Mouse (Mus musculus) adrenal gland, postnatal 36 days (tissue): ENCODE data around the gene Odr4. TPM values are rescaled to one million over a fixed set of nuclear protein-coding genes. Genes with fewer than 3 reads are reported as not detected.

Experiments
- DNase-seq, 2 experiments: peaks; one replicate each; pipeline ENCODE4 v3.0.0; 2021; ENCODE audit warnings: mixed read lengths in 1 of 2
- long read RNA-seq, 2 experiments: library from polyadenylated mRNA; stranded (forward); transcript quantifications; one replicate each; pipeline ENCODE4 v2.0.0; 2021; ENCODE audit warnings: borderline sequencing depth in 2 of 2
- total RNA-seq, 2 experiments: library from RNA; stranded (reverse); gene quantifications; 2 replicates each; pipeline ENCODE4 v1.2.3; 2021

Odr4 gene
- total RNA-seq, result 10 to 100 TPM; 45.2 to 48.1 TPM
- long read RNA-seq, experiment 1, transcript Odr4-205 (14 exons, 3,273 nt), result major isoform, 41 of 65 reads
- long read RNA-seq, experiment 1, partial matches to known transcripts, result 10 of 65 reads
- long read RNA-seq, experiment 1, other reads (novel, unspliced or antisense), result 13 of 65 reads
- long read RNA-seq, experiment 2, transcript Odr4-205 (14 exons, 3,273 nt), result major isoform, 7 of 14 reads
- long read RNA-seq, experiment 2, partial matches to known transcripts, result 0 of 14 reads
- long read RNA-seq, experiment 2, other reads (novel, unspliced or antisense), result 7 of 14 reads

DNA sequence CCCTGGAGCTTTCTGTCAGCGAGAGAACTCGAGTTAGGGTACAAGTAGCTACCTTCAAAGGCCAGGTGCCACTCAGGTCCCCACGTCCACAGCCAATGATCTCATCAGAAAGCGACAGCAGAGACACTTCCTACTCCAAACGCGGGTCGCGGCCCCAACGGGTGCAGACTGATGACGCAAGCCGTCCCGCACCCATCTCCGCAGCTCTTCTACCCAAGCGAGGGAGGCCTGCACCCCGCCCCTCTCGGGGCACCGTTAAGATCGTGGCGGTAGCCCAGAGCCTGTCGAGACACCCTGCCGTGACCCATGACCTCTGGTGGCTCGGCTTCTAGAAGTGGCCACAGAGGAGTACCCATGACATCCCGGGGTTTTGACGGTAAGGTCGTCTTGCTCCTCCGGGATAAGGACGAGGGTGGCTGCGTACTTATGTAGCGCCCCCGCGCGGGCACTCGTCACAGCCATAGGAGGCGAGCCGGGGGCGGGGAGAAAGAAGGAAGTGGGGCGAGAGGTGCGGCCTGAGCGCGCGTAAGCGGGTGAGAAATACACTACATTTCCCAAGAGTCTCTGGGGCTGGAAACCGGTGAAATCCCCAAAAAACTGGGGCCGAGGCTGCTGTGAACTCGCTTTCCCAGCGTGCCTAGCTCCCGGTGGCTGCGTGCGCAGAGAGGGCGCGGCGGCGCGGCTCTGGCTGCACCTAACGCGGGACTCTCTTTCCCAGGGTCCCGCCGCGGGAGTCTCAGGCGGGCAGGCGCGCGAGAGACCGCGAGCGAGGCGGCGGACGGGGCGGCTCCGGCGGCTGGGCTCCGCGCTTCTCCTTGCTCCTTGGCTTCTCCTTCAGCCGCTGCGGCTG lies at the start of gene Odr4, which contains the start of gene Tpr:
Odr4 (minus strand) TSS at position 443 of the 850 bp plus-strand sequence.
Tpr (plus strand) TSS at position 201 of the 850 bp plus-strand sequence.
- DNase-seq, result peak; percentile 96 to 98

DNA sequence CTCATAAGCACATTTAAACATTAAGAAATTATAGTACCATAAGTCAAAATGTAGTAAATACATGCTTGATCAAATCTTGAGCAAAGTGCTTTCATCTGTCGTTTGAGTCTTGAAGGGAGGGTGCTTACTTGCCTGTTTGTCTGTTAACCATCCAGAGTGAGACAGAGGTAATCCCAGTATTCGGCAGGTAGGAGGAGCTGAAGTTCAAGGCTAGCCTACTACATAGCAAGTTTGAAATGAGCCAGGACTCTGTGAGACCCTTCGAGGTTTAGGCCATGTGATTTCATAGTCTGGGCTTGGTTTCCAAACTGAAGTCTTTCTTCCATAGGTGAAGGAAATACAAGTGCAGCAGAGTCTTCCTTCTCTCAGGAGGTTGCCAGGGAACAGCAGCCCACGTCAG lies 48.9 kb upstream of the Odr4 start:
- DNase-seq, result no peak

DNA sequence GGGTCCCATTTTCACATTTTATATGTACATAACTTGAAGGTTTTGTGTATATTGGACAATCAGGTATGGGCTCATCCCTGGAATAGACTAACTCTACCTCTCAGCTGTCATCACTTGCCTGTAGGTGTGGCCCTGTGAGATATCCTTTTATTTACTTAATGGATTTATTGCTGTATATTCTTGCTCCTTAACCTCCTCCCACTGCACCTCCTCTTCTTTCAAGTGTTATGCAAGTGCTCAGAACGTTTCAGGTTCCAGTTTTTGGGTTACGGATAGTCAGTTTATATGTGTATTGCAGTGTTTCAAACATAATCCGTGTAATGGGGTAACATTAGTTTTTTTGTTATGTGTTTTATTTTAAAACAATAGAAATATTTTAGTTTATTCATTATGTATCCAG lies 45.8 kb upstream of the Odr4 start:
- DNase-seq, result no peak

DNA sequence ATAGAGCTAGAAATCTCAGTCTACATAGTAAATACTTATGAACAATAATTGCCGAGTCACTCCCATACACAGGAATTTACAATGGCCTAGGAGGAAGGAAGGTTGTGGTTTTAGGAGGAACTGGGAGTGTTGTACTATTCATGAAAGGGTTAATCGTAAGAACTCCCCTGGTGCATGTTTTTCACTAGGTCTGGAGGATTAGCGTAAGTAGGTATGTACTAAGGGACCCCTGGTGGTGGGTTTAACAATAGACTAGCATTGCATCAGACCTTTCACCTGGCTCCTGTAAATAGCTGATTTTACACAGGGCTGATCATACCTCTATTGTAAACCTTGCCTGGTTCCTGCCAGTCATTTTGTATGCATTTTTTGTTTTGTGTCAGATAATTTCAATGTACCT lies 33.3 kb upstream of the Odr4 start:
- DNase-seq, result no peak

- DNase-seq, result no peak
Measured at GRCm38 (mm10) chr1:150425665-150426064, 32.8 kb upstream of the Odr4 start.

DNA sequence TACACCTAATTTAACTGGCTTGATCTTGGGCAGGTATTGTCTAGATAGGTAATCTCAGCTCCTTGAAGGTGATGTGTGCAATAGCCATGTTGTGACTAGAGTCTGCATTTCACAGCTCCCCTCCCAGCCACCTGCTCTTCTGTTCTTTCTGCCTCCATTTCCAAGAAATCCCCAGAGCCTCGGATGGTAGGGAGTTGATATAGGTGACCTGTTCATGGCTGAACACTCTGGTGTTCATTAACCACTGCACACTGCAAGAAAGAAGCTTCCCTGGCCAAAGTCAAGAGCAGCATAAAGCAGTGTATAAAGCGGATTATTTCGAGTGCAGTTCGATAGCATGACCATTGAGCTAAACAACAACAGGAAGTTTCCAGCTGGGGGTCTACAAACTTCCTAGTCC lies 25.5 kb upstream of the Odr4 start:
- no peak for DNase-seq

GRCm38 (mm10) chr1:150416006-150416405 lies 23.1 kb upstream of the Odr4 start:
- DNase-seq, result no peak

GRCm38 (mm10) chr1:150409996-150410395 lies 17.1 kb upstream of the Odr4 start:
- DNase-seq, result peak in 1 of 2 experiments; percentile 30

- DNase-seq, result peak; percentile 20 to 42
Measured at GRCm38 (mm10) chr1:150407285-150407684, 14.4 kb upstream of the Odr4 start.

DNA sequence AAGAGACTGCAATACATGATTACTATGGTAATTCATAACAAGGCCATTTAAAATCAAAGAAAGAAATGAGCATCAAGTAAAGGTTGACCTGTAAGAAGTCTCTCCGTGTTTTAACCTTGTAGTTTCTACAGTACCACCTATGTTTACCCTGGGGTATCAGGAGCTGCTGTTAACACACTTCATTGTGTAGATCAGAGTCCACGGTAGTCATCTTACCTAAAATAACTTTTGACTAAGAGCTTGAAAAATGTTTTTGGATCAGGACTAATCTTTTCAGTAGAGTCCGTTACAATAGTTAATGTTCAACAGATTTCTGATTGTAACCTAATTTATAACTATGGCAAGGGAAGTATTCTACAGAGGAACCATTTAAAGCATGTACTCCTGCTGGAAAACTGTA lies 11.7 kb upstream of the Odr4 start:
- DNase-seq, result no peak

DNA sequence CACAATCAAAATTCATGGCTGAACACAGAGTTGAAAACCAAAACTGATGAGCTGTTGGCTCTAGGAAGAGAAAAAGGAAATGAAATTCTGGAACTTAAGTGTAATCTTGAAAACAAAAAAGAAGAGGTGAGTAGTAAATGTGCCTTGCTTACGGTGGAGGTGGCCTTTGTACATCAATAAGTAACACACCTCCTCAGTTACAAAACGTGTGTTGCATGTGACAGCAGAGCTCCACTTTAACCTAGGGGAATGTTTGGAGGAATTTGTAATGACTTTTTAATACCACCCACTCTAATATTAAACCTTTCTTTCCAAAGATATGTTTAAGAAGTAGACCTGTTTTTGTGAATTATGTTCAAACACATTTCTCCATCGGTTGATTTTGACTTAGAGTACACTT lies 11.0 kb upstream of the Odr4 start:
- DNase-seq, result no peak

DNA sequence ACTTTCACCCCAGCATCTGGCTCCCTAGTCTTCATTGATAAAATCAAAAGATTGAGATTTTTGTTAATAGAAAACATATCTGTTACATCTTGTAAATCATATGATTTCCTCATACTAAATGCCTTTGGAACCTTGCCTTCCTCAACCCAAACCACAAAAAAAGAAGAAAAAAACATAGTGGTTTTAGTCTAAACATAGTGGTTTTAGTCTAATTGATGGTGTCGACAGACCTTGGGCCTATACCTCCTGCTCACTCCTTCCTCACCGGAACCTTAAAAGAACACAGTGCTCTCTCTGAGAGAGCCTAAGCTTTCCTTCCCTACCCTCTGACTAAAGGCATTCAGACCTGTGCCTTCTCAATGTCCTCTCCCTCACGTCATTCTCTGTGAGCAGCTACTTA lies 3.1 kb upstream of the Odr4 start:
- no peak for DNase-seq

DNA sequence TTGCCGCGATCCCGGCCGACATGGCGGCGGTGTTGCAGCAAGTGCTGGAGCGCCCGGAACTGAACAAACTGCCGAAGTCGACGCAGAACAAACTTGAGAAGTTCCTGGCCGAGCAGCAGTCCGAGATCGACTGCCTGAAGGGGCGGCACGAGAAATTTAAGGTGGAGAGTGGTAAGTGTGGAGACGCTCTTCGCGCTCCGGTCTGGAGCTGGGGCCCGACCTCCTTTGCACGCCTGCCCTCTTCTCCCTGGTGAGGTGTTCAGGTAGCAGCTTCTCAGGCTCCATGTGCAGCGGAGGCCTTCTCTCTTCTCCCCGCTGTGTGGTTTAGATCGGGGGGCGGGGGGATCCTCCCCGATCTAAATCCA lies 590 bp upstream of the Odr4 start:
- no peak for DNase-seq

- no peak for DNase-seq
Measured at GRCm38 (mm10) chr1:150391931-150392637, 796 bp downstream of the Odr4 start.

GRCm38 (mm10) chr1:150389390-150390129 lies 3.3 kb downstream of the Odr4 start:
- DNase-seq, result no peak

DNA sequence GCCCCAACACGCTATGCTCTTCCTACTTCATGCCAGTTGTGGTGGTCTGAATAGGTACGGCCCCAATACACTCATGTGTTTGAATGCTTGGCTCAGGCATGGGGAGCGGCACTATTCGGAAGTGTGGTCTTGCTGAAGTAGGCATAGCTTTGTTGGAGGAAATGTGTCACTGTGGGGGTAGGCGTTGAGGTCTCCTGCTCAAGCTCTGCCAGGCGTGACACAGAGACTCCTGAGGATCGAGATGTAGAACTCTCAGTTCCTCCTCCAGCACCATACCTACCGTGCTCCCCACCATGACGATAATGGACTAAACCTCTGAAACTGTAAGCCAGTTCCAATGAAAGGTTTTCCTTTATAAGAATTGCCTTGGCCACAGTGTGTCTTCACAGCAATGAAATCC lies 5.3 kb downstream of the Odr4 start:
- DNase-seq, result no peak

- no peak for DNase-seq
Measured at GRCm38 (mm10) chr1:150384138-150384537, 8.7 kb downstream of the Odr4 start.

GRCm38 (mm10) chr1:150374247-150374646 lies 18.6 kb downstream of the Odr4 start:
- no peak for DNase-seq

- DNase-seq, result no peak
Measured at GRCm38 (mm10) chr1:150372895-150373294, 20.0 kb downstream of the Odr4 start.

DNA sequence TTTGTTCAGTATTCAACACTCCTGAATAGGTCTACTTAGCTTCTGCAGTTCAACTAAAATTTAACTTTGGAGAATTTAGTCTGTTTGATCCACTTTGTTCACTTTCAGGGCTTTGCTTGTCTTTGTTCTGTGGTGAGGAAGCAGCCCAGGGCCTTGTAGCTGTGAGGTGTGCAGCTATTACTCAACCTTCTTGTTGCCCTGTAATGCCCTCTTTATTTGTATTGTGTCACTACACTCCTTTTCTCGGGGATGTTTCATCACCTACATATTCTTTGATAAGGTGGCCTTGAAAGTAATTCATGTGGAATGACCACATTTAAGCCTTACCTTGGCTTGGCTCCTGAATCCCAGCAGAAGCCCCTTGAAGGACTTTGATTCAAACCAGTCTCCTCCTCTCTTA lies 32.0 kb downstream of the Odr4 start:
- no peak for DNase-seq

DNA sequence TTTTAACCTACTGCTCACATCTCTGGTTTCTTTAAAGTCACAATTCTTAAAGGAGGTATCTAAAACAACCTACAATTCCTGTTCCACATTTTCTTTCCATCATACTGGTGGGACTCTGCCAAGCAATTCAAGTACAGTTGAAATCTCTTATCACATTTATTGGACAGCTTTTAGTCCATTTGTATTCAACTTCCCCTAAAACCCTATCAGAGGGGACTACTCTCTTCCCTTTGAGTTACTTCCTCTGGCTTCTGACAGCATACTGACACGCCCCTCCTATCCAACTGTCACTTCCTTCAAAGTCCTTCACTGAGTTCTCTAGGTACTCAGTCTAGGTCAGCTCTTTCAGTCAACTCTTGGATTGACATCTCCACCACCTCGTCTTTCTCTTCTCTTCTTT lies 57.8 kb downstream of the Odr4 start:
- no peak for DNase-seq

- DNase-seq, result no peak
Measured at GRCm38 (mm10) chr1:150319205-150319604, 73.7 kb downstream of the Odr4 start, which contains the start of gene Pdc. Gene Pdc (plus strand): TSS chr1:150319417.
